Mouse (Mus musculus): ENCODE measurements around the gene Slc9b2. TPM values are rescaled to one million over a fixed set of nuclear protein-coding genes. Genes with fewer than 3 reads are reported as not detected.

Slc9b2 gene
- total RNA-seq, 2 experiments from 2014 or later, result not detected

GRCm38 (mm10) chr3:135304566-135304965, 2.9 kb upstream of the Slc9b2 start:
- intact Hi-C loops (cut with DNase I), result no loop called here
- DNase-seq, result no peak

- intact Hi-C loops (cut with DNase I), result no loop called here
- no peak for DNase-seq
Observed at GRCm38 (mm10) chr3:135312916-135313491, 5.5 kb downstream of the Slc9b2 start.

- no peak for DNase-seq
- intact Hi-C loops (cut with DNase I), result no loop called here
Observed at GRCm38 (mm10) chr3:135313727-135314126, 6.2 kb downstream of the Slc9b2 start.

GRCm38 (mm10) chr3:135314811-135315210, 7.3 kb downstream of the Slc9b2 start:
- intact Hi-C loops (cut with DNase I), result no loop called here

GRCm38 (mm10) chr3:135315720-135316425, 8.4 kb downstream of the Slc9b2 start:
- intact Hi-C loops (cut with DNase I), result no loop called here
- no peak for DNase-seq

More at GRCm38 (mm10) chr3:135314811-135315210, 7.3 kb downstream of the Slc9b2 start:
- DNase-seq, result no peak

GRCm38 (mm10) chr3:135318331-135318730, 10.8 kb downstream of the Slc9b2 start:
- DNase-seq, result no peak
- intact Hi-C loops (cut with DNase I), result no loop called here

GRCm38 (mm10) chr3:135324354-135324753, 16.9 kb downstream of the Slc9b2 start:
- DNase-seq, result no peak
- intact Hi-C loops (cut with DNase I), result no loop called here

- no peak for DNase-seq
- intact Hi-C loops (cut with DNase I), result loop anchor here (5.0 kb wide), 1 partner anchor 35 kb away; no protein-coding TSS in a partner anchor
Observed at GRCm38 (mm10) chr3:135327176-135327575, 19.7 kb downstream of the Slc9b2 start.

- intact Hi-C loops (cut with DNase I), result loop anchor here (5.0 kb wide), 1 partner anchor 35 kb away; no protein-coding TSS in a partner anchor
Observed at GRCm38 (mm10) chr3:135327601-135328000, 20.1 kb downstream of the Slc9b2 start.

GRCm38 (mm10) chr3:135328560-135328959, 21.1 kb downstream of the Slc9b2 start:
- peak in 1 of 2 experiments; percentile 29 for DNase-seq
- intact Hi-C loops (cut with DNase I), result loop anchor here (5.0 kb wide), 1 partner anchor 36 kb away; no protein-coding TSS in a partner anchor

More at GRCm38 (mm10) chr3:135327601-135328000, 20.1 kb downstream of the Slc9b2 start:
- no peak for DNase-seq

GRCm38 (mm10) chr3:135332691-135333090, 25.2 kb downstream of the Slc9b2 start:
- DNase-seq, result no peak
- intact Hi-C loops (cut with DNase I), result no loop called here

GRCm38 (mm10) chr3:135333763-135334162, 26.3 kb downstream of the Slc9b2 start:
- DNase-seq, result no peak
- intact Hi-C loops (cut with DNase I), result no loop called here

GRCm38 (mm10) chr3:135347739-135348264, 40.3 kb downstream of the Slc9b2 start, which contains the start of gene Slc9b1:
Gene Slc9b1 (plus strand): TSS chr3:135348029.
- DNase-seq, result no peak
- intact Hi-C loops (cut with DNase I), result no loop called here

- intact Hi-C loops (cut with DNase I), result no loop called here
- no peak for DNase-seq
Observed at GRCm38 (mm10) chr3:135349022-135349421, 41.5 kb downstream of the Slc9b2 start.

- intact Hi-C loops (cut with DNase I), result no loop called here
- no peak for DNase-seq
Observed at GRCm38 (mm10) chr3:135351857-135352256, 44.4 kb downstream of the Slc9b2 start.

GRCm38 (mm10) chr3:135357394-135357793, 49.9 kb downstream of the Slc9b2 start:
- DNase-seq, result no peak
- intact Hi-C loops (cut with DNase I), result no loop called here

- intact Hi-C loops (cut with DNase I), result no loop called here
- no peak for DNase-seq
Observed at GRCm38 (mm10) chr3:135375836-135376235, 68.3 kb downstream of the Slc9b2 start.

- DNase-seq, result no peak
- intact Hi-C loops (cut with DNase I), result no loop called here
Observed at GRCm38 (mm10) chr3:135377445-135377844, 69.9 kb downstream of the Slc9b2 start.

GRCm38 (mm10) chr3:135379868-135380267, 72.4 kb downstream of the Slc9b2 start:
- DNase-seq, result no peak
- intact Hi-C loops (cut with DNase I), result no loop called here

GRCm38 (mm10) chr3:135393186-135393585, 85.7 kb downstream of the Slc9b2 start:
- no peak for DNase-seq
- intact Hi-C loops (cut with DNase I), result no loop called here

Data from gastrocnemius, postnatal 36 days (tissue).